Mouse (Mus musculus): ENCODE results near the gene Iqsec1. TPM values are rescaled to one million over a fixed set of nuclear protein-coding genes. Genes with fewer than 3 reads are reported as not detected.

Iqsec1 gene
- total and polyA plus RNA-seq, 2 experiments from 2014 or later = 21.8 to 103 TPM

DNA sequence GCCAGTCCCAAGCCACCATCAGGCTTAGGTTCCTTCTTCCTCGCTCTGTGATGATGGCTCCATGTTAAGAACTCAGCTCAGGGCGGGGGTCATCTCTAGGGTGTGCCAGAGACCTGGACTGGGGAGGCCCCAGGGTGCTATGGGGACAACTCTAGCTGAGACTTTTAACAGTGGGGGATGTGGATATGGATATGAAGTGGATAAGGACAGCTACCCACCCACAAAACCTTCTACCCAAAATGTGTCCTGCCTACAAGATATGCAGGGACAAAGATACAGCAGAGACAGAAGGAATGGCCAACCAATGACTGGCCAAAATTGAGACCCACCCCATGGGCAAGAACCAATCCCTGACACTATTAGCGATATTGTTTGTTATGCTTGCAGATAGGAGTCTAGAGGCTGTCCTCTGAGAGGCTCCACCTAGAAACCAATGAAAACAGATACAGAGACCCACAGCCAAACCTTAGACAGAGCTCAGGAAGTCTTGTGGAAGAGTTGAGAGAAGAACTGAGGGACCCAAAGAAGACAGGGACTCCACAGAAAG is 19.9 kb upstream of the Iqsec1 start:
- H3K9me3 ChIP-seq (ENCODE audit: low read length) = no peaks in the 10 kb centered on the region
- DNase-seq (no peak), ATAC-seq (no peak)
- no peak overlapping the region for H3K9ac ChIP-seq
- WGBS = 92% methylated on average over 3 of the region's 3 CpGs
- H3K4me2 ChIP-seq (ENCODE audit: low read depth) = no peak overlapping the region
- H3K4me1 ChIP-seq (ENCODE audit: insufficient read depth) = no peaks in the 10 kb centered on the region
- H3K4me3 ChIP-seq (ENCODE audit: low read depth, low read length) = no peak overlapping the region
- H3K27me3 ChIP-seq (ENCODE audit: insufficient read depth, low read length) = no peaks in the 10 kb centered on the region
- no peak overlapping the region for H3K27ac ChIP-seq (ENCODE audit: low read depth, low read length)
- H3K36me3 ChIP-seq (ENCODE audit: insufficient read depth) = peaks cover 4% of the 10 kb centered on the region
- TF ChIP-seq CTCF (IDR thresholded peaks at IDR 0.05; ENCODE audit: low read depth) = no peak

DNA sequence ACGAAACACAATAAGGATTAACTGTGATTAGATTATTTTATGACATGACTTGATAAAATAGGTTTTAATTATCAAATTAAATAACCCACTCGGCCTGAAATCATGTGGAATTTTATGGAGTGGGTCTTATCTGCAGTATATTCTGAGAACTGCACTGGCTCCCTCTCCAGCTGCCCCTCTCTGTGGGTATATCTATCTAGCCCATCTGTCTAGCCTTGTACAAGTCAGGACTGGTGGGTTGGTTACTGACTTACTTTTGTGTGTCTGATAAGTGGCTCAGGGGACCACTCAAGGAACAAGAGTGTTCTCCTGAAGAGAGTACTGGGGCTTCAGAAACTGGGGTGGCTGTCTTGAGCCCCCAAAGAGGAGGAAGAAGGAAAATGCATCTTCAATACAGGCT is 18.7 kb upstream of the Iqsec1 start:
- Histone ChIP-seq H3K27me3 (ENCODE audit: insufficient read depth, low read length) (no peaks in the 10 kb centered on the region), H3K9me3 (ENCODE audit: low read length) (no peaks in the 10 kb centered on the region), H3K4me2 (ENCODE audit: low read depth) (no peak overlapping the region), H3K36me3 (ENCODE audit: insufficient read depth) (no peaks in the 10 kb centered on the region; the same call in 1 of the 2 replicates), H3K4me1 (ENCODE audit: insufficient read depth) (no peaks in the 10 kb centered on the region), H3K9ac (no peak overlapping the region), H3K4me3 (ENCODE audit: low read depth, low read length) (no peak overlapping the region), H3K27ac (ENCODE audit: low read depth, low read length) (no peak overlapping the region)
- ATAC-seq (no peak), DNase-seq (no peak)
- WGBS = 71% methylated on average over 2 of the region's 2 CpGs
- TF ChIP-seq CTCF (IDR thresholded peaks at IDR 0.05; ENCODE audit: low read depth) = no peak

DNA sequence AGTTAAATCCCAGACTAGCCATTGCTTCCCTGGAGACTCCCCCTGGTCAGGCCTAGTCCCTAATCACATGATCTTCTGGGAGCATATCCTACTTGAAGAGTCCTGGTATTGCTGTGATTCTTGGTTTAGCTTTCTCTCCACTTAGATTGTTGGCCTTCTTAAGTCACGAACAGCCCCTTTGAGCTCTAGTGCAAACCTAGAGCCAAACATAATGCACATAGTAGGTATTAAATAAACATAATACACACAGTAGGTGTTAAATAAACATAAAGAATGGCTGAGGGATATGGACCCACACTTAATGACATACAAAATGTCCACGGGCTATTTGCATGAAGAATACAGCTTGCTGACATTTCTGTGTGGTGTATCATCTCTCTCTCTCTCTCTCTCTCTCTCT is 15.7 kb upstream of the Iqsec1 start:
- no peak overlapping the region for H3K4me3 ChIP-seq (ENCODE audit: low read depth, low read length)
- WGBS = 91% methylated on average over 2 of the region's 2 CpGs
- H3K4me2 ChIP-seq (ENCODE audit: low read depth) = no peak overlapping the region
- DNase-seq (no peak), ATAC-seq (no peak)
- H3K27me3 ChIP-seq (ENCODE audit: insufficient read depth, low read length) = no peaks in the 10 kb centered on the region
- no peaks in the 10 kb centered on the region for H3K4me1 ChIP-seq (ENCODE audit: insufficient read depth)
- no peak overlapping the region for H3K27ac ChIP-seq (ENCODE audit: low read depth, low read length)
- no peak overlapping the region for H3K9ac ChIP-seq
- H3K36me3 ChIP-seq (ENCODE audit: insufficient read depth) = no peaks in the 10 kb centered on the region
- TF ChIP-seq CTCF (IDR thresholded peaks at IDR 0.05; ENCODE audit: low read depth) = no peak
- no peaks in the 10 kb centered on the region for H3K9me3 ChIP-seq (ENCODE audit: low read length)

DNA sequence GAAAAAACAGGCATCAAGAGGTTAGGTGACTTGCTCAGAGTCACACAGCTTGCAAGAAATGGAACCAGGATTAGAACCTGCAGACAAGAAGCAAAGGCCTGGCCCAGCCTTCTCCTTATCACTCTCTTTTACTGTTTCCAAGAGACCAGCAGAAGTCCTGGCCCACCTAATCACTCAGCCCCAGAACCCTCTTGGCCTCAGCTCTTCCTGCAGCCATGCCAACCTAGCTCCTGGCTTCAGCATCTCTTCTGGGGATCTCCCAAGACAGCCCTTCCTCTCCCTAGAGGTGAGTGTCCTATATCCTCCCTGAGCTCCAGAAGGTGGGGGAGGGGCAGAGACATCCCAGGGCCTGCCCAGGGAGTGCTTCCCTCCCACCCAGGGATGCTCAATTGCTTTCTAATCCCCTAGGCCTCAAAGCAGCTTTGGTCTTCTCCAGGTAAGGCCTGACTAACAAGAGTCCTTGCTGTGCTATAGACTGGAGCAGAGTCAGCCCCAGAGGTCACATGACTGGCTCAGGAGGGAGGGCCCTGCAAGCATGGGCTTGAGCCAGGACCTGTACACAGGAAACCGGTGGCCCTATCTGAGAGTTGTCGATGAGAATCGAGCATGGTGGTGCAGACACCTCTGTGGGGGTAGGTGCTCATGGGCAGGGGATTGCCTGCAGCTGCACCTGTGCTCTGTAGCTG is 15.0 kb upstream of the Iqsec1 start:
- H3K27me3 ChIP-seq (ENCODE audit: insufficient read depth, low read length) = no peaks in the 10 kb centered on the region
- no peak for TF ChIP-seq CTCF (IDR thresholded peaks at IDR 0.05; ENCODE audit: low read depth)
- H3K27ac ChIP-seq (ENCODE audit: low read depth, low read length) = no peak overlapping the region
- no peak overlapping the region for H3K4me3 ChIP-seq (ENCODE audit: low read depth, low read length)
- ATAC-seq (no peak), DNase-seq (no peak)
- WGBS = 23% methylated on average over 3 of the region's 3 CpGs
- H3K4me1 ChIP-seq (ENCODE audit: insufficient read depth) = no peaks in the 10 kb centered on the region
- no peak overlapping the region for H3K4me2 ChIP-seq (ENCODE audit: low read depth)
- no peak overlapping the region for H3K9ac ChIP-seq
- H3K36me3 ChIP-seq (ENCODE audit: insufficient read depth) = no peaks in the 10 kb centered on the region
- H3K9me3 ChIP-seq (ENCODE audit: low read length) = no peaks in the 10 kb centered on the region

DNA sequence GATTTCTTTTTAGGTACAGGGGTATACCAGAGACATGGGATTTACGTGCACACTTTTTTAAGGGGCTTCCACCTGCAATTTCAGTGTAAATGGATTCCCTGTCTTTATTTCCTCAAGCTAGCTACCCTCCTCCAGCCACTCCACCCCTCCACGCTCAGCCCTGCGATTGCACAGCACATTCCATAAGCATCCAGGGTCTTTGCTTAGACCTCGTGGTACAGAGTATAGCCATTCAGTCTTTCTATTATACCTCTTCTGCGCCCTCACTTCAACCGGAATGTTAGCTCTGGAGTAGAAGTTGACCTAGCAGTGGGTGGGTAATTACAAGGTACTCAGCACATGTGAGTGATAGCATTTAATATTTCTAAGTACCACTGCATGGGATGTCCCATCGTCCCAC is 13.1 kb upstream of the Iqsec1 start:
- ATAC-seq (no peak), DNase-seq (no peak)
- no peak overlapping the region for H3K9ac ChIP-seq
- 42% methylated on average over 7 of the region's 7 CpGs for WGBS
- H3K9me3 ChIP-seq (ENCODE audit: low read length) = no peaks in the 10 kb centered on the region
- TF ChIP-seq CTCF (IDR thresholded peaks at IDR 0.05; ENCODE audit: low read depth) = no peak
- H3K27ac ChIP-seq (ENCODE audit: low read depth, low read length) = no peak overlapping the region
- no peaks in the 10 kb centered on the region for H3K36me3 ChIP-seq (ENCODE audit: insufficient read depth)
- no peaks in the 10 kb centered on the region for H3K4me1 ChIP-seq (ENCODE audit: insufficient read depth)
- no peak overlapping the region for H3K4me2 ChIP-seq (ENCODE audit: low read depth)
- H3K4me3 ChIP-seq (ENCODE audit: low read depth, low read length) = no peak overlapping the region
- no peaks in the 10 kb centered on the region for H3K27me3 ChIP-seq (ENCODE audit: insufficient read depth, low read length)

DNA sequence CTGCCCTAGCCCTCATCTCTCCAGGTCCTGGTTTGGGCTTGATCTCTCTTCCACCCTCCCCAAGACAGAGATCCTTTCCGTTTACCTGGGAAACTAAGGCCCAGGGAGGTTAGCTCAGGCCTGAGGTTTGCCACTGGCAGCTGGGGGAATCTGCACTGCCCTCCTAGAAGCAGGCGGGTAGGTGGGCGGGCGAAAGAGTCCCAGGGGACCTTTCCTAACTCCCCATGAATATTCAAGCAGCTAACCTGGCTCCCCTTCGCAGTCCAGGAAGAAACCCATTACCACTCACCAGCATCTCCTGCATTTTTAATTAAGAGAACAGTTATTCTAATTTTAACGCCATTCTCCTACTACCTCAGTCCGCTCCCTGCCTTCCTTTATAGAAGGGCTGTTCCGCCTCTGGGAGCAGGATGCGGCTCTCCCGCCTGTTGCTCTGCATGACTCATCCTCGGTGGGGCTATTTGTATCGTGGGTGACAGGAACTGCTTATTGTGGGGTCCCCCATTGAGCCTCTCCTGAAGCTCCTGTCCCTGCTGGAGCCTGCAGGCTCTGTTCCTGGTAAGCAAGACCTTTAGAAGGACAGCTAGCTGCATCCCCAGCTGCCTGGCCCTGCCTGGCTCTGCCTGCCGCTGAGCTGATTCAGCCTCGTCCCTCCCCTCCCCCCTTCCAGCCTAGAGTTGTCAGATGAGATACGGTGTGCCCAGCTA is 12.5 kb upstream of the Iqsec1 start:
- no peak overlapping the region for H3K27ac ChIP-seq (ENCODE audit: low read depth, low read length)
- H3K36me3 ChIP-seq (ENCODE audit: insufficient read depth) = no peaks in the 10 kb centered on the region
- 0 out of 2 replicates have a peak overlapping the region, but pooled peaks have one; percentile 15 for H3K4me2 ChIP-seq (ENCODE audit: low read depth)
- TF ChIP-seq CTCF (IDR thresholded peaks at IDR 0.05; ENCODE audit: low read depth) = no peak
- WGBS = 17% methylated on average over 15 of the region's 15 CpGs
- H3K4me1 ChIP-seq (ENCODE audit: insufficient read depth) = no peaks in the 10 kb centered on the region
- ATAC-seq (peak; percentile 48), DNase-seq (peak; percentile 30)
- no peaks in the 10 kb centered on the region for H3K27me3 ChIP-seq (ENCODE audit: insufficient read depth, low read length)
- H3K4me3 ChIP-seq (ENCODE audit: low read depth, low read length) = no peak overlapping the region
- no peaks in the 10 kb centered on the region for H3K9me3 ChIP-seq (ENCODE audit: low read length)
- H3K9ac ChIP-seq = no peak overlapping the region; the same call in 1 of the 2 replicates

DNA sequence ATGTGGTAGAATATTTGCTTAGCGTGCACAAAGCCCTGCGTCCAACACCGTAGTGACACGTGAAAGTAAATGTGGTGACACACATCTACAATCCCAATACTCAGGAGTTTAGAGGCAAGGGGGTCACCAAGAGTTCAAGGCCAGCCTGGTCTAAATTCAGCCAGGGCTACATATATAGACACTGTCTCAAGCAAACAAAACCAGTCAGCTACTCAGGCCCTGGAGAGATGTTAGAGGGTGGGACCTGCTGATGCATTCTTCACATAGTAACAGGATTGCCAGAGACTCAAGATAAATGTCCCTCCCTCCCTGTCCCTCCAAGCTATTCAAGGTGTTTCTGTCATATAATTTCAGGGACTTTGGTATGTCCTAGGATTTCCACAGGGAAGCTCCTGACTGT is 10.7 kb upstream of the Iqsec1 start:
- H3K9me3 ChIP-seq (ENCODE audit: low read length) = no peaks in the 10 kb centered on the region
- 95% methylated on average over 4 of the region's 4 CpGs for WGBS
- DNase-seq (no peak), ATAC-seq (no peak)
- no peaks in the 10 kb centered on the region for H3K36me3 ChIP-seq (ENCODE audit: insufficient read depth)
- H3K4me1 ChIP-seq (ENCODE audit: insufficient read depth) = no peaks in the 10 kb centered on the region
- no peak overlapping the region for H3K4me3 ChIP-seq (ENCODE audit: low read depth, low read length)
- no peak for TF ChIP-seq CTCF (IDR thresholded peaks at IDR 0.05; ENCODE audit: low read depth)
- H3K27ac ChIP-seq (ENCODE audit: low read depth, low read length) = no peak overlapping the region
- no peak overlapping the region for H3K9ac ChIP-seq
- no peaks in the 10 kb centered on the region for H3K27me3 ChIP-seq (ENCODE audit: insufficient read depth, low read length)
- no peak overlapping the region for H3K4me2 ChIP-seq (ENCODE audit: low read depth)

All from forebrain, postnatal 0 days (tissue).